Mouse (Mus musculus): ENCODE results near the gene Hoxb7.

- TF ChIP-seq CTCF (IDR thresholded peaks at IDR 0.05; ENCODE audit: insufficient read depth, low read length) (no peak), POLR2A (IDR thresholded peaks at IDR 0.05; ENCODE audit: borderline replicate concordance, extremely low read depth, low read depth, low read length) (no peak)
Measured at GRCm38 (mm10) chr11:96334002-96334364, 47.6 kb downstream of the Hoxb7 start.

Measured in lung, adult 2 months (tissue).